Mouse (Mus musculus) kidney, adult 2 months (tissue): ENCODE results near the gene Prrt1.

ENCODE experiments used
- CTCF ChIP-seq: fragments of 200-500 bp; conservative IDR thresholded peaks from 2 replicates; pipeline ENCODE4 v1.5.1; 2011; ENCODE audit warnings: low read depth, mild to moderate bottlenecking, control low read depth, low read length, moderate library complexity, mixed read lengths; ENCODE audit not compliant: insufficient read depth, insufficient read length
- POLR2A ChIP-seq: fragments of 200-500 bp; IDR thresholded peaks from one replicate; pipeline ENCODE4 v1.6.1; 2011; ENCODE audit warnings: low read depth, low read length, control low read depth

DNA sequence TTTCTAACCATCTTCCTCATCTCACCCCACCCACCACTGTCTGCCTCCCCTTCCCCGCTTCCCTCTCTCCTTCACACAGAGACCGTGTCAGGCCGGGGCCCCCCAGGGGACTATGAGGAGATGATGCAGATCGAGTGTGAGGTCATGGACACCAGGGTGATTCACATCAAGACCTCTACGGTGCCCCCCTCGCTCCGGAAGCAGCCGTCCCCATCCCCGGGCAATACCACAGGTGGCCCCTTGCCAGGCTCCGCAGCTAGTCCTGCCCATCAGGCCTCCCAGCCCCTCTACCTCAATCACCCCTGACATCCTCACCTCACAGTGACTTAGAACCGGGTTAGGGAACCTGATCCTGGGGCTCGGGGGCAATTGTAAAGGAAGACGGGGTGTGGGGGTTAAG, 25.1 kb downstream of the Prrt1 start:
- TF ChIP-seq CTCF (no peak), POLR2A (no peak)
